Mouse (Mus musculus): ENCODE measurements around the gene BC107364.
A peak's percentile ranks its signal among the peaks of the same experiment; 100 is the strongest.
"Not testable (repeated sequence)": the region's sequence is repeated elsewhere in the genome, so short reads cannot be mapped to it uniquely, and the experiment has no call there.

Gene BC107364

DNA sequence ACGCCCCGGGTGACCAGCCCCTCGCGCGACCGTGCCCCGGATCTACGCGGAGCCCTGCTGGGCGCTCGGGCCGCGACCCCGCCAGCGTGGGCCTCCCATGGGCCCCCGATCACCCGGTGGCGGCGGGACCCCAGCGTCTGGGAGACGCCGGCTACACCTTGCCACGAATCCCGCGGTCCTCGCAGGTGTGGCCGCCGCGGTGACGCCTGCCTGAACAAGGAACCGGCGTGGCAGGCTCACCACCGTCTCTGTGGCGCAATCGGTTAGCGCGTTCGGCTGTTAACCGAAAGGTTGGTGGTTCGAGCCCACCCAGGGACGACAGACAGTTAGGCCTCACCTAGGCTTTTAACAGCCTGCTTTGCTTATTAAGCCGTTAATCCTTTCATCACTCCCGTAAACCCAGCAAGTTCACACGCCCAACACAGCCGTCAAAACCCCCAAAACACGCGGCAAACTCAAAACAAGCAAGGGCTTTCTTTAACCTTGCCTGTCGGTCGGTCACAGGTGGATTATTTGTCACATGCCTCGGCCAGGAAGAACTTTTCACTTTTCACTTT, 847 bp downstream of the BC107364 start:
- DNase-seq (ENCODE audit: low spot score) = not testable (repeated sequence)

DNA sequence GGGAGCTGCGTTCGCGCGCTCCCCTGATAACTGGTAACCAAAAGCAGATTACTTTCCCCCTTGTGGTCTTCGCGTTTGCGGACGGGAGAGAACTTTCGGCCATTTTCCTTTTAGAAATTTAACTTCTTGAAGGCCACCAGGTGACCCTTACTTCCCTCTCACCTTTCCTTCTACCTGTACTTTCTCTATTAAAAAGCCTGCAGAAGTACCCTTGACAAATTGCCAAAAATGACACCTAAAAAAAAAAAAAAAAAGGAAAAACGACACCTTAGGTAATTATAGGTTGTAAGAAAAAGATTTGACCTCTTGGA, 1.6 kb downstream of the BC107364 start:
- not testable (repeated sequence) for DNase-seq (ENCODE audit: low spot score)

DNA sequence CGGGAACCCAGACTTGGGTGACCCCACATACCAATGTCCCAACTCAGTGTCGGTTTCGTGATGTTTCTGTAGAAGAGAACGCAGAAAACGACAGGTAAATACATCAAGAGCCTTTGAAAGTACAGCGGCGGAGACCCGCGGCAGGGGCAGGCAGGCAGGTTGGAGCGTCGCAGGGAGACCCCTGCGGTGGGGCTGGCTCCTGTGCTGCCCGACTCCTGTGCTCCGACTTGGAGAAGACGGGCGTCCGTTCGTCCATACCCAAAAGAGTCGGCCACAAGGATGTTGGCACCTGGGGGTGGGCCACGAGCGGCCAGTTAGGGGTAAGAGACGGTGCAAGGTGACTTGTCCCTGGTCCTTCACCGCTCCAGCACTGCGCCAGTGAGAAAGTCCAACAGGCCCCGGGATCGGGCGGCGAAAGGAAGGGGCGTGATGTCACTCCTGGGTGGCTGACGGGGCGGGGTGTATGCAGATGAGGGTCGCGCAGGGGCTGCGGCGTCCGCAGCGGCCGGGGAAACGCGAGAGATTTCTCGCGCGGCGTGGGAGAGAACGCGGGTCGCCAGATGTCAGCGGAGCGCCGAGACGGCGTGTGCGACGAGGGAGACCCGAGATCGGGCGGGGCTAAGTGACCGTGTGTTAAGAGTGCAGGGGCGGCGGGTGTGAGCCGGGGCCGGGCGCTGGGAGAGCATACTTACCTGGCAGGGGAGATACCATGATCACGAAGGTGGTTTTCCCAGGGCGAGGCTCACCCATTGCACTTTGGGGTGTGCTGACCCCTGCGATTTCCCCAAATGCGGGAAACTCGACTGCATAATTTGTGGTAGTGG, 2.1 kb downstream of the BC107364 start:
- DNase-seq (ENCODE audit: low spot score) = not testable (repeated sequence)

DNA sequence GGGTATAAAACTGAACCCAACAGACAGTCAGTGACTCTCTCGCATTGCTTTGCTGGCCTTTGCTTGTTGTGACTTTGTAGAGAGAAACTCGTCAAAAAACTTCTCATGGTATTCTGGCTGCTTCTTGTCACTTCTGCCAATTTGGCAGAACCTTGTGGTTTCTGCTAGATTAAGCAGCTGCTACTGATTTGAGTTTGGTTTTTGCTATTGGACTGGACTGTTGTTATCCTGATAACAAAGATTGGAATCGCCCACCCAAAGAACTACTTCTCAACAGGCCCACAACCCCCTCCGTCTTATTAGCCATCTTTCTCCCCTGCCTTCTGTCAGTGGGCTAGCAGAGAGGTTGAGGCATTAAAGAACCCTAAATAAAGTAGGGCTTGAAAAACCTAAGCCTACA, 6.7 kb downstream of the BC107364 start:
- DNase-seq (ENCODE audit: low spot score) = no peak

DNA sequence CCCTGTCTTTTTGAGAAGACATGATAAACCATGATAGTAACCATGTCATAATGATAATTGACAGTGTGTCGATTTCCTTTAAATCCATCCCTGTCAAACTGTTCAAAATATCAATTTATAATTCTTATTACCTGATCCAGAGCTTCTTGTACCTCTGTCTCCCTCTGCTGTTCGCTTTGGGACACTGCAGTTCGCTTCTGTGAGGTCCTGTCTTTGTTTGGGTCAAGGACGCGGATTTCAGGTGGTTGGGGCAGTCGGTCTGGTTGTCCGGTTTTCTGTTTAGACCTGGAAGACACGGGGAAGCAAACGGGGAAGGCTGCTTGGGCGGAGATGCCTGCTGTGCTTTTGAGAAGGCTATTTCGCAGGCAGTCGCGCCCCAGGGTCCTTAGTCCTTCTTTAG, 11.5 kb downstream of the BC107364 start:
- peak; percentile 38 for DNase-seq (ENCODE audit: low spot score)

DNA sequence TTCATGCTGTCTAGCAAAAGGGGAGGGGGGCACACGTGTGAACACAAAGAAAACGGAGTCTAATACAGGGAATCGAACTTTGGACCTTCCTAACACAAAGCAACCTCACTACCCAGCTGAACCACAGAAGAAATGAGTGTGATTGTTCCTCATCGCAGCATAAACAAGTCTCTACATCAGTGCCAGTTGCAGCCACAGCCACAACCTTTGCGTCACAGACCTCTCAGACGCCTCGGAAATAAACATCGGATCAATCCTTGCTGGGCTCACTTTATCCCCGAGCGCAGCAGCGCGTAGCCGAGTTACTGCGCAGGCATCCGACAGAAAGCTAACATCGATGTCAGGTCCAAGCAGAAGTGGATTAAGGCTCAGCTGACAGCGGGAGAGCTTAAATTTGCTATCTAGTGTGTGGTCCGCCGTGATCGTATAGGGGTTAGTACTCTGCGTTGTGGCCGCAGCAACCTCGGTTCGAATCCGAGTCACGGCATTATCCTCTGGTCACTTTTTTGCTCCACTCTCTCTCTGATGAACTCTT, 16.5 kb downstream of the BC107364 start:
- no peak for DNase-seq (ENCODE audit: low spot score)

DNA sequence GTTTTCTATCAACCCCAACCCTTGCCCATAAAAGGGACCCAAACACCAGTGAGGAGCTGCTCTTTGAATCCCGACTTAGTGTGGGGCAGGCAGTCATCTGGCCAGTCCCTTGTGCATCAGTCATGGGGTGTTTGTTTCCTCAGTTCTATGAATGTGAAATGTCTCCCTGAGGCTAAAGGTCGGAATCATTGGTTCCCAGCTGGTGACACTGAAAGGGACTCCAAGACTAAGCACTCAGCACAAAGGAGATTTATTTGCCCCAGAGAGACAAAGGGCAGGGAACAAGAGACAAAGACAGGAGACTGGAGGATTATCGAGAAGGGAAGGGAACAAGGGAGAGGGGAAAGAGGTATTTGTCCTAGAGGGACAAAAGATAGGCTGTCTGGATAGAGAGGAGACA, 19.9 kb downstream of the BC107364 start:
- DNase-seq (ENCODE audit: low spot score) = no peak

DNA sequence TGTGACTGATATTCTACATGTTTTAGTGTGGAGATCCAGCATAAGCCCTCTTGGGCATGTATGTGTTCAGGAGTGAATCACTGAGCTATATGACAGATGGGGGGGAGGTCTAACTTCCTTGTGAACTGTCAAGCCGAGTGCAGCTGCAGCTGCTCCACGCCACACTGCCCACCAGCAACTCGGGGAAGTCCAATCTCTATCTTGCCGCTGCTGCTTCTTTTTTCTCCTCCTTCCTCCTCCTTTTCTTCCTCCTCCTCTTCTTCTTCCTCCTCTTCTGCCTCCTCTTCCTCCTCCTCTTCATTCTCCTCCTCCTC, 22.3 kb downstream of the BC107364 start:
- no peak for DNase-seq (ENCODE audit: low spot score)

DNA sequence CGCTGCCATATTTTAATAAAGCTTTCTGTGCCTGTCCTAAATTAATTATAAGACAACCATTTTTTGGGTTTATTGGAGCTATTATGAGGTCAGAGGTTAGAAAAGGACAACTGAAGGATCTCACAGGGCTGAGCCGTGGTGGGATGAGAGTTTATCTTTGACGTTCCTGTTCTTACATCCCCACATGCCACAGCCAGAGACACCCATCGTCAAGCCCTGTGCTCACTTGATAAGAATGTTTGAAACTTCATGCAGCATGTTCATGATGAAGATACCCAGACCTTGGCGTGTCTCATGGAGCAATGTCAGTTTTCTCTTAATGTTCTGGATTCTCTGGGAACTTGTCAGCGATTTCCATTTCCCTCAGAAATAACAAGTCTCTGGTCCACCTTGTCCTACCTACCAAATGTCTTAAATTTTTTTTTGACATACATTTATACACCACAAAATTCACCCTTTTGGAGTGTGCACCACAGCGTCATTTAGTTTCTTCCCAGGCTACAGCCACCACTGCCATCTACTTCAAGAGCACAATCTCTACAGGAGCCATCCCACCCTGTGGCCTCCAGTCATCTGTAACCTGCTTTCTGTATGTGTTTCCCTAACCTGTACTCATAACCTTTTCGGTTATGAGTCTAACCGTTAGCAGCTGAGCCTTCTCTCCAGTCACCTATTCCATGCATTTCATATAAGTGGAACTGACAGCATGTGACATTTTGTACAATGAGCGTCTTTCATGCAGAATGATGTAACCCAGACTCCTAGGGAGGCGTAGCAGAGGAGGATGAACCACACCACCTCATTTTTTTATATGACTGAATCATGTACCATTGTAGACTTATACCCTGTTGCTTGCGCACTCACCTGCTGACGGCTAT, 22.9 kb downstream of the BC107364 start:
- no peak for DNase-seq (ENCODE audit: low spot score)

DNA sequence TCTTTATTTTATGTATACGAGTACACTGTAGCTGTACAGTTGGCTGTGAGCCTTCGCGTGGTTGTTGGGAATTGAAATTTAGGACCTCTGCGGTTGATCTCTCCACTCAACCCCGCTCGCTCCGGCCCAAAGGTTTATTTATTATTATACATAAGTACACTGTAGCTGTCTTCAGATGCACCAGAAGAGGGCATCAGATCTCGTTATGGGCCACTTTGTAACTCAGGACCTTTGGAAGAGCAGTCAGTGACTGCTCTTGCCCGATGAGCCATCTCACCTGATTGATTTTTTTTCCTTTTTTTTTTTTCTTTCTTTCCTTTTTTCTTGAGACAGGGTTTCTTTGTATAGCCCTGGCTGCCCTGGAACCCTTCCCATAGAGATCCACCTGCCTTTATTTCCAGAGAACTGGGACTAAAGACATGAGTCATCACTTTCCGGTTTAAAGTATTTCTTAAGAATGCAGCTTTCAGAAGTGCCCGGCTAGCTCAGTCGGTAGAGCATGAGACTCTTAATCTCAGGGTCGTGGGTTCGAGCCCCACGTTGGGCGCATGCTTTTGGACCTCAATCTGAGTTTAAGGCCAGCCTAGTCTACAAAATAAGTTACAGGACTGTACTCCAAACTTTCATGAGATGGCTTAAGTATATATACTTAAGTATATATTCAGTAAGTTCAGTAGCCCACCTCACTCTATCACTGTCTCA, 24.2 kb downstream of the BC107364 start:
- DNase-seq (ENCODE audit: low spot score) = no peak

DNA sequence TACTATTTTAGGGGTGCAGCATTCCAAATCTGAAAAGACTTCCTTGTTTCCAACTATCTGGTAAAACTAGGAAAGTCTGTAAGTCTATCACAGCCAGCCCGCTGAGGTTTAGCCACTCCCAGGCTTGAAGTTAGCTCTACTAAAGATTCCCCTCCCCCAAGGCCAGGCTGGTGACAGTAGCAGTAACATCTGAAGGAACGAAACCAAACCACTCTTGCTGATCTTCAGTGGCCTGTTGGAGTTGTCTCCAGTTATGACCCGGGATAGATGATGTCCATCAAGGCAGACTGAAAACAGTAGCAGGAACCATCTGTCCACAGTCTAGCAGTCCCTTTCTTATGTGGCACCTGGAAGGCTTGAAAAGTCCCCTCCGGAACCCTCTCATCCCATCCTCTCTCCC, 24.8 kb downstream of the BC107364 start:
- no peak for DNase-seq (ENCODE audit: low spot score)

DNA sequence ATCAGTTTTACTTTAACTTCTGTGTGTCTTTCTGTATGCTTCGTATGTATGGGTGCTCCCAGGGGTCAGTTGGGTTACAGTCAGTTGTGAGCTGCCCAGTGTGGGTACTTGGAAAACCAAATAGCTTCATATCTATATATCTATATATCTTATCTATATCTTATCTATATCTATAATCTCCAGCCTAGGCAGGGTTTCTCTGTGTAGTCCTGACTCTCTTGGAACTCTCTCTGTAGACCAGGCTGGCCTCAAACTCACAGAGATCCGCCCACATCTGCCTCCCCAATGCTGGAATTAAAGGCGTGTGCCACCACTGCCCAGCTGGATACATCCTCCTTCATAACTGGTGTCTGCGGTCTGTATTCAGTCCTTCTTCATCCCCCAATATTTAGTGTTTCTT, 25.8 kb downstream of the BC107364 start:
- no peak for DNase-seq (ENCODE audit: low spot score)

DNA sequence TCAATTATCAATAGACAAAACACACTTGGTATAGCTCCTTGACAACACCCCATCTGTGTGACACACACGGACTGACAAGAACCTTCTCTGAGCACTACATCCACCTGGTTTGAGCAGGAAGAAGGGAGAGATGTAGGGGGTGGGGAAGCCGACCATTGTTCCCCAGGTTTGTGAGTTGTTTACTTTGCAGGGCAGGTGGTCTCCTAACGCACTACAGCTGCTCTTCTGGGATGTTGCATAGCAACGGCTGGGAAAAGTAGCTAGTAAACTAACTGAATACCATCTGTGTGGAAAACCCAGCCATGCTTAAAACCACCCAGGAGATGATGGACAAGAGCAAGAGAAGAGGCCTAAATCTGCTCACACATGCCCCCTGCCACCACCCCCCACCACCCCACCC, 27.7 kb downstream of the BC107364 start:
- not testable (repeated sequence) for DNase-seq (ENCODE audit: low spot score)

DNA sequence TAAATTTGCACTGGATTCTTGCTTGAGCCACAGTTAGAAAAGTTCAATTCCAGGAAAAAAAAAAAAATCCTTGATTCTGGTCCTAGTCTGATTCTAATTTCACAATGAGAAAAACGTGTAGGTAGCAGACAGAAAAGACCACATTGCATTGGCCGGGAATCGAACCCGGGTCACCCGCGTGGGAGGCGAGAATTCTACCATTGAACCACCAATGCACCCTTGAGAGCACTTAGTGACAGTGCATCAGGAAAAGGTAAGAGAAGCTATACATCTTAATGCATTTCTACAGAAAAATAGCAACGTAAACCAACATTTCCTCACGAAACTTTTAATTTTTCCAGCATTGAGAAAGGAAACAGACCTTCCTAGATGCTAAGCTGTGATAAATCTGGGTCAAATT, 28.2 kb downstream of the BC107364 start:
- DNase-seq (ENCODE audit: low spot score) = no peak

DNA sequence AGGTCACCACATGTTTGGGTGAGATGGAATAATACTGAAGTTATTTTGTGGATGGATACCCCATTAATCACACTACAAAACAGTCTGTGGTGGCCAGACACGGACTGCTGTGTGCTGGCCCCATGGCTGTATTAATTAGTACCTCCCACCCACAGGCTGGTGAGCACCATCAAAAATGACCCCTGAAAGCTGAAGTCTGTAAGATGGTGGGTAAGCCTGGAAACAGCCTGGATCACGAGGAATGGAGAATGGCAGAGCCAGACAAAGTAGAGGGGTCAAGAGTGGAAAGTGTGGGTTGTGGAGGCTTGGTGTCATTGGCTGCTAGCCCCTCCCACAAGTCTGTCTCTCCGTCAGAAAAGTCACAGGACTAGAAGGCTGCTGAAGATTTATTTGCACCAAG, 31.3 kb downstream of the BC107364 start:
- DNase-seq (ENCODE audit: low spot score) = no peak

DNA sequence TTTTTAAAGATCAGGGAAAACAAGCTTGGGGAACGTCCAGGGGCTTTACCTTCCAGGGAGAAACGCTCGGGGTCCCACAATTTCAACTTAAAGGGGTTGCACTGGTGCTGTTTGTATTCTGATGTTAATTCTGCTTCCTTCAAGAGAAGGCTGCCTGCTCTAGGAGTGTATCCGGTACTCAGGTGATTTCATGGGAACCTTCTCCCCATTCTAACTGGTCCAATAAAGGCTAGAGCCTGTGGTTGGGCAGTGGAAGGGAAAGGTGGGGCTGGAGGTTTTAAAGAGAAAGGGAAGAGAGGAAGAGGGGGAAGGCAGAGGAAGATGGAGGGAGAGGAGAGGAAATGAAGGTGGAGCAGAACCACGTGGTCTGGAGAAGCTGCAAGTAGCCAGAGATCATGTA, 33.2 kb downstream of the BC107364 start:
- not testable (repeated sequence) for DNase-seq (ENCODE audit: low spot score)

DNA sequence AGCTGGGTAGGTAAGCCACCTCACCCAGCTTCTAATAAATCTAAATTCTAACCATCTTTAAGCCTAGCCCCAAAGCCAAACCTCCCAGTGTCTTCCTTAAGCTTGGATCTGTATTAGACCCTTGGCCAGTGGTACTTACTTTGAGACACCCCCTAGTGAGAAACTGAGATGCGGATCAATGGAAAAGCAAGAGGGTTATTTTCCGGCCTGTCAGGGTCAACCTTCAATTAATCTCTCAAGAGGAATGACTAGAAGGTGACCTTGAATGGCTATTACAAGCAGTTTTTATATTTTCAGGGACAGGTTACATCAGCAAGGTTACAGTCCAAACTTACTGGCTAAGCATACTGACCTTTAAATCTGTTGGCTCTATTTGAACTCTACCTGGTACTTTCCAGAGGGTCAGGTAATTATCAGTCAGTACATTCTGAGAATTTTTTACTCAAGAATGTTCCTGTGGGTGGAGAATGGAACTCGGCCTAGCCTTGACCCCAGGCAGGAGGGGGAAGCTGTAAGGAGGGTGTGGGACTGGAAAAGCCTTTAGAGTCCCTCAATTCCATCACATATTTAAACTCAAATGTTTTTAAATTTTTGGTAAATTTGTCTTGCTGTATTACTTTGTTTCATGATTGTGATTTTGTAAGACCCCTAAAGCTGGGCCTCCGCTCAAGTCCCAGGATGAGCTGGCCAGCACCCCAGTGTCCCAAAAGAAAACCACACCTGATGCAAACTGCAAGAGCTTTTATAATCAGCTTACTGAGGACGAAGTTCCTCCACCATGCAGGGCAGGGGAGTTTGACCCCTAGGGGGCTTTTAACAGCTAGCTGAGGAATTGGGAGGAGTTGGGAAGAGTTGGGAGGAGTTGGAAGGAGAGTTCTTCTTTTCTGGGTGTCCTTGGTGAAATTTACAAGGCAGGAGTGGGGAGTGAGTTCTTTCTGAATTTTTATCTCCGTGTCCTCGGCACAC, 34.0 kb downstream of the BC107364 start:
- no peak for DNase-seq (ENCODE audit: low spot score)

DNA sequence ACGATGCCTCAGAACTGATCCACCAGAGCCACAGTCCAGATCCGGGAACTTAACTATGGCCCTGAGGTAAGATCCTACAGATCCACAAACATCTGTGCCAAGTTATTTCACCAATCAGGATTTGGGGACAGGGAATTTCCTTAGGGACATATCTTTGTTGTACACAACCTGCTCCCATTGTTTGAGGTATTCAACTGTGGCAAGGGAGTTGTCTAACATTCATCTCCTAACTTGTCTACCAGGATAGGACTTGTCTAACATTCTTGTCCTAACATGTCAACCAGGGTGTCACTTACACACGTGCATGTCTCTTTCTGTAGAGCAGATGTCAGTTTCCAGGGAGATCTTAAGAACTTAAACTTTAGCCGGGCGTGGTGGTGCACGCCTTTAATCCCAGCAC, 35.5 kb downstream of the BC107364 start:
- no peak for DNase-seq (ENCODE audit: low spot score)

DNA sequence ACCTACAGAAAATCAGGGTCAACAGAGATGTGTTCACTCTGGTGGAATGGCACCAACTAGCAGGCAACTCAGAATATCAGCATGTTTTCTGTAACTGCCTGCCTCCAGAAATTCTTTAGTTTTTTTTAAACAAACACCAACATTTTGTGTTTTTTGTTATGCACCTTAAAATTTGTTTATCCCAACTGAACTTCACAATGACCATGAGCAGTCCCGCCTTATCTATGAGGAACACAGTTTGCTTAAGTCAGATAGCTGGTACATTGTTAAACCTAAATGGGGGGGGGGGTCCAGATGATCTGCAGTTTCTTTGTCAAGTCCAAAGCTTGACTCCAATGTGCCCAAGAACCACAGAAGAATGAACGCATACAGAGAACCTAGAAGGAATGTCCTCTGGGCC, 36.0 kb downstream of the BC107364 start:
- no peak for DNase-seq (ENCODE audit: low spot score)

DNA sequence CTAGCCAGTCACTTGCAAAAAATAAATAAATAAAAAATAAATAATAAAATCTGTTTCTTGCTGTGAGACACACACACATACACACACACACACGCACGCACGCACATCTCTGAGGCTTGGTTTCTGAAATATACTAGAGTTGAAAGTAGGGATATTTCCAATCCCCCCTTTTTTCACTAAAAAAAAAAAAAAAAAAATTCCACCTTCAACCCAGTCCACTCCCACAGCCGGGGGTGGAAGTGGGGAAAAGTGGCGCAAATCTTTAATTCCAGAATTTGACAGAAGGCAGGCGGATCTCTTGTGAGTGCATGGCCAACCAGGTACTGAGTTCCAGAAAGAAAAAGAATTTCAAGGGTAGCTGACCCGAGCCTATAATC, 37.2 kb downstream of the BC107364 start:
- no peak for DNase-seq (ENCODE audit: low spot score)
